Mouse (Mus musculus) megakaryocyte progenitor cell, adult 5-6 weeks (primary cell): ENCODE results near the gene Tgif2. TPM values are rescaled to one million over a fixed set of nuclear protein-coding genes. Genes with fewer than 3 reads are reported as not detected.
"Not testable (repeated sequence)": the region's sequence is repeated elsewhere in the genome, so short reads cannot be mapped to it uniquely, and the experiment has no call there.

Experiments
- ATAC-seq: replicated peaks from 2 replicates; pipeline ENCODE4 v1.8.0; 2016; ENCODE audit warnings: mild to moderate bottlenecking, moderate TSS enrichment, inconsistent platforms; ENCODE audit not compliant: poor library complexity
- total RNA-seq, 2 experiments: library from RNA; stranded (forward) in 1 of 2; stranded (reverse) in 1 of 2; fragments of 157-497, 149-512 nt in 1 of 2; fragments of 200-1000 nt in 1 of 2; gene quantifications; 2 replicates each; pipeline versions ENCODE4 v1.2.3 to v1.2.4; 2015 to 2017

The Tgif2 gene
- total RNA-seq (2015): 7.2 and 7.9 TPM in 2 replicates
- 10.7 and 12.5 TPM in 2 replicates for total RNA-seq (2017)

GRCm38 (mm10) chr2:156839319-156840191 is at the start of gene Tgif2:
Gene Tgif2, plus strand, starts transcription at chr2:156840007.
- ATAC-seq: peak; percentile 76

- no peak for ATAC-seq
Observed at GRCm38 (mm10) chr2:156798516-156798915, 41.3 kb upstream of the Tgif2 start.

- ATAC-seq: no peak
Observed at GRCm38 (mm10) chr2:156801045-156801444, 38.8 kb upstream of the Tgif2 start.

GRCm38 (mm10) chr2:156802116-156802515 is 37.7 kb upstream of the Tgif2 start:
- ATAC-seq: not testable (repeated sequence)

DNA sequence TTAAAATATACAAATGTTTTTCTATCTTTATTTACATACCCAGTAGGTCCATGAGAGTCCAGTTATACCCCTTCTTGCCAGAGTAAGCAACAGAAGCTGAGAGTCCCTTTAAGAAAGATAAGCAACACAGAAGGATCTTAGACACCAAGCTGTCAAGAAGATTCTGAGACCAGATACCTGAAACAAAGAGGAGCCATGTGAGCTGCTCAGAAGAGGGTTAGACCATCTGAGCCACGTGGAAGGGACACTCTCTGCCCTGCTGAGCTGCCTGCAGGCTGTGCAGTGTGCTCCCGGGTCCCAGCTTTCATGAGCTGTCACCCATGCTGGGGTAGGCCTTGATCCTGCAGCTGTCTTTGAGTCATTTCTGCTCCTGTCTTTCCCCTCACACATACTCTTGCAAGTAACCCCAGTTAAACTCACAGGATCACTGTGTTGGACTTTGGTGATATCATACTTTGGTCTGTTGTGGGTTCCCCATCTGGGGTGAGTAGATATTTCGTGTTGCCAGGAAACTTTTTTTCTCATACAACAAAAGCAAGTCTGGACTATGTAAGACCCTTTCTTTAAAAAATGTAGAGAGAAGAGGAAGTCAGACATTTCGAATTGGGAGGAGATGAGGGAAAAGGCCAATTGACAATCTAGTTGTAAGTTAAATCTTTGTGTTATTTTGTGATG is 36.0 kb upstream of the Tgif2 start:
- peak; percentile 88 for ATAC-seq

DNA sequence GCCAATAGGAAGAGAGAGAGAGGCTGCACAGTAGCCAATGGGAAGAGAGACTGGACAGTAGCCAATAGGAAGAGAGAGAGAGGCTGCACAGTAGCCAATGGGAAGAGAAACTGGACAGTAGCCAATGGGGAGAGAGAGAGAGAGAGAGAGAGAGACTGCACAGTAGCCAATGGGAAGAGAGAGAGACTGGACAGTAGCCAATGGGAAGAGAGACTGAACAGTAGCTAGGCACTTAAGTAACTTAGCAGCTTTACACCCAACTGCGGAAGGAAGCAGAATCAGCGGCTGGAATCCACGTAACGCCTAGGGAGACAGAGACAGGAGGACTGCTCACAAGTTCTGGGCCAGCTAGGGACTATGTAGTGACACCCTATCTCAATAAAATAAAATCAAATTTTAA is 35.2 kb upstream of the Tgif2 start:
- peak; percentile 43 for ATAC-seq

GRCm38 (mm10) chr2:156806886-156807285 is 32.9 kb upstream of the Tgif2 start:
- ATAC-seq: no peak

DNA sequence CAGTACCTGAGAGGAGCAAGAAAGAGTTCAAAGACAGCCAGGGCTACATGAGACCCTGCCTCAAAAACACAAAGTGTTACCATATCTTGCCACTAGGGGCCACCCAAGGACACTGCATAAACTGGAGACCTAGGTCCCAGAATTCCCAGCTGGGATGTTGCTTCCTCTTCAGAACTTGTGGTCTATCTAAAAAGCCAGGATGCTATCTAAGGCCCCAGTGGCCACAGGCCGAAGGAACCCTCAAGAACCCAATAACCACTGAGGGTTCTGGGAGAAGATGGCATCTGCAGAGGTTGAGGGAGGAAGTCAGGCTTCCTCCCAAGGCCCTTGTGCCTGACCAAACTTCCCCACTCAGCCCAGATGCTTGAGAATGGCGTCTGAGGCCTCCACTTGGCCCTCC is 30.2 kb upstream of the Tgif2 start:
- peak; percentile 70 for ATAC-seq

GRCm38 (mm10) chr2:156810716-156811115 is 29.1 kb upstream of the Tgif2 start:
- no peak for ATAC-seq

- no peak for ATAC-seq
Observed at GRCm38 (mm10) chr2:156811556-156811955, 28.3 kb upstream of the Tgif2 start.

DNA sequence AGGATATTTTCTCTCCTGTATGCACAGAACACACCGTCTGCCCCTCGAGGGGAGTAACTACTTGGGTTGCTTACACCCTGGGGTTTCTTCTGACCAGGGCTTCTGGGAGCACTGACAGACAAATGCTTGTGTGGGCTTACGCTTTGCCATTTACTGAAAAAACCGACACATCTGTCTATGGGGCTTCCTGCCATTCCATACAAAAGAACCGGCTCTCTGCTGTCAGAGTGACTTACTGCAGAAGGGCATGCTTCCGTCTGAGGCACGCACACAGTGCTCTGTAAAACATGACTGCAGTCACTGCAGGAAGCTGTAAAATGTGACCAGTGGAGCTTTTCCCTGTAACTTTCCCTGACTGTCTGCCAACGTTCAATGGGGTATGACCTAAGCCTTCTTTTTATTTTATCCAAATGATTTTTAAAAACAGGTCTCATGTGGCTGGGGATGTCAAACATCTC is 25.4 kb upstream of the Tgif2 start:
- ATAC-seq: no peak

DNA sequence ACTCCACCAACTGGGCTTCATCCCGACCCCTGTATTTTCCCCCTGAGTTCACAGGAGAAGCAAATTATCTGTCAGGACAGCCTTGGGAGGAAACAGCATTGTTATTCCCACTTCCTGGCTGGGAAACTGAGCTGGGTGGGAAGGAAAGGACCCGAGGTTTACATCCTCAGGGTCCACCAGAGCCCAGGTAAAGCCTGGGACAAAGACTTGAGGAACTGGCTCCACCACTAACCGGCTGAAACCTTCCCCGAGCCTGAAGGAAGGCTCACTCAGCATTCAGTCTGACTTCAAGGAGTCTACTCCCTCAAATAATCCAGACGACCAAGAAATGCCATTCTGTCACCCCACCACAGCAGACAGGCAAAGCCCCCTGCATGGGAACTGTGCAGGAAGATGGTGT is 24.9 kb upstream of the Tgif2 start:
- ATAC-seq: no peak

- no peak for ATAC-seq
Observed at GRCm38 (mm10) chr2:156815412-156815811, 24.4 kb upstream of the Tgif2 start.

GRCm38 (mm10) chr2:156816116-156816515 is 23.7 kb upstream of the Tgif2 start:
- ATAC-seq: no peak

GRCm38 (mm10) chr2:156825128-156825527 is 14.7 kb upstream of the Tgif2 start:
- ATAC-seq: not testable (repeated sequence)

GRCm38 (mm10) chr2:156834336-156834735 is 5.5 kb upstream of the Tgif2 start:
- ATAC-seq: no peak

DNA sequence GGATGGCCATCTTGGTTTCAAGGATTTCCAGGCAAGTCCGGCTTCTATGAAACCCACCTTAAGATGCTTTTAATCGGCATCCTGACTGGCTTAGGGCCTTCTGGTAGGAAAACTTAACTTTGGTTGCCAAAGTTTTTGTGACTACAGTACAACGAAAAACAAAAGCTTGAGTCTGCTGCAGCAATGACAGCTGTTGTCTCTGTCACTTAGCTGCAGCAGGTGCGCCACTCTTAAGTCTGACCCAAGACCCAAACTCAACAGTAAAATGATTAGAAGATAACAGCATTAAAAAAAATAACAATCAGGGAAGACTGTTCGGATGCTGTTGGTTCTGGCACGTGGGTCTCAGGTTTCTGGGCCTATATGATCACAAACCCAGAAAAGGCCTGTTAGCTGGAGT is 968 bp upstream of the Tgif2 start:
- ATAC-seq: no peak

DNA sequence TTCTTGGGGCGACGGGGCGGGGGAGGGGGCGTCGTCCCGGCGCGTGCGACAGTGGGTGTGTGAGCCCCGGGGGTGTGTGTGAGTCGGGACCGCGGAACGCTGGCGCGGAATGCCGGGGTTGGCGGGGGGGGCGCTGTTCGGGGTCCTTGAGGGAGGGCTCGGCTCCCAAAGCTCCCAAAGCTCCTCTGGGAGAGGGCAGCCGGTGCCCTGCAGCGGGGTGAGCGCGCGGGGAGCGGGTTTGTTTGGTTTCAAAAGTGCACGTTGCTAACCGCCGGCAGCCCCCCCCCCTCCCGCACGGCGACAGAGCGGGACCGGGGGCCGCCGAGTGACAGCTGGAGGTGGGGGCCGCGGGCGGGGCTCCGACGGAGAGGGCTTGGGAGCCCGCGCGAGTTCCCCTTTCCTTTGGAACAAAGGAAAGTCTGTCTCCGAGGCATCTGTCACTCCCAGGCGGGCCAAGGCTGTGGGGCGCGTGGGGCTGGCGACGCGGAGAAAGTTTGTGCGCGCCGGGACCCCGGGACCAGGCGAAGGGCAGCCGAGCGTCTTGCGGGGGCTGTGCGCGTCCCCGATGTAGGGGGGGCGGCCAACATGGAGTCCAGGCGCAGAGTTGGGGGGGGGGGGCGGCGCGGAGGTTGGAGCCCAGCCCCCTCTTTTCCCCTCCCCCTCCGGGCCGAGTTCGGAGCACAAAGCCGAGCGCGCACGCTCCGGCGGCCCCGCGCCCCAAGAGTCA is 657 bp downstream of the Tgif2 start:
- ATAC-seq: peak; percentile 7

GRCm38 (mm10) chr2:156841028-156841840 is 1.4 kb downstream of the Tgif2 start:
- peak; percentile 38 for ATAC-seq
